Mouse (Mus musculus): ENCODE data around the gene Plg. TPM values are rescaled to one million over a fixed set of nuclear protein-coding genes. Genes with fewer than 3 reads are reported as not detected.

Gene Plg
- polyA plus RNA-seq, 1 experiment = not detected

DNA sequence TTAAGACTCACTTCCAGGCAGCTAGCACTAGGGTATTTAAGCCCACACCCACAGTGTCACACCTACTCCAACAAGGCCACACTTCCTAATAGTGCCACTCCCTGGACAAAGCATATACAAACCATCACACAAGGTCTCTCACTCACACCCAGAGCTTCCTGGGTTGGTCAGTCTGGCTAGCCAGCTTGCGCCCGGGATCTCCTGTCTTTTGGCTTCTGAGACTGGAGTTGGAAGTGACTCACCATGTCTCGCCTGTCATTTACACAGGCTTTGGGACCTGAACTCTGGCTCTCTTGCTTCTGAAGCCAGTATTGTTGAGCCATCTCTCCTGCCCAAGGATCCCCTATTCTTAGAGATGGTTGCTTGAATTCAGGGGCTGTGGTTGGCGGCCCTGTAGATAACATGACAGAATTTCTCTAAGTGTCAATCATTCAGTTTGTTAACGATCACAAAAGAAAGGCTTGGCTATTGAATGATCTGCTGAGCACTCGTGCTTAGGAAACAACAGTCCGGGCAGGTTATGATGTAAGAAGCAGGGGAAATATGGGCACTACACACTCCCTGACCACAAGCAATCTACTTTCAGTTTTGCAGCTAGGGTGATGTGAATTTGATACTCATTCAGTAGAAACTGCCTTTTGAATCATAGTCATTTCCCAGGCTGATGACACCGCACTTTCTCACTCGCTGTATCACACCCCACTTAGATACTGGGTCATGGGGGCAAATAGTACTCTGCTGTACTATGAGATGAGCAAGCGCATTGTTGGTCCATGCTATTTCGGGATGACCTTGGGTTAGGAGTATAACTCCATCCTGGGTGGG lies 14.6 kb upstream of the Plg start:
- peak overlapping the region; percentile 20 for H3K4me3 ChIP-seq (ENCODE audit: insufficient read depth, low read length)
- TF ChIP-seq POLR2A (IDR thresholded peaks at IDR 0.05; ENCODE audit: borderline replicate concordance, low read depth, low read length) = no peak
- TF ChIP-seq CTCF (IDR thresholded peaks at IDR 0.05; ENCODE audit: low read depth, low read length) = no peak
- no peak overlapping the region for H3K27ac ChIP-seq (ENCODE audit: insufficient read depth, low read depth, low read length)
- 0 out of 2 replicates have a peak, but pooled peaks cover 5% of the 10 kb centered on the region for H3K4me1 ChIP-seq (ENCODE audit: control insufficient read depth, insufficient read depth, low read length)

DNA sequence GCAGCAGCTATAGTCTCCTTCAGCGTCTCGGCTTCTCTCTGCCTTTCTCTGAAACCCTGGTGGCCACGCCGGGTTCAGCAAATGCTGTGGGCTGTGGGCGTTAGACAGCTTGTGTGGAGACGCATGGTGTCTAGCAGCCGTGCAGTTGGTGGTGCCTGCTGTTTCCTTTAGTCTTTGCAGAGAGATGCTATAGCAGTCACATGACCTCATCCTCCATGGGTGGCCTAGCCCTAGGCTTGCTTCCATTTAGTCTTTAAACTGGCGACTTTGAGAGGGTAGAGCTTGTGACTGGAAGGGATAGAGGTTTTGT lies 14.0 kb upstream of the Plg start:
- Histone ChIP-seq H3K27ac (ENCODE audit: insufficient read depth, low read depth, low read length) (no peak overlapping the region), H3K4me3 (ENCODE audit: insufficient read depth, low read length) (peak overlapping the region; percentile 20), H3K4me1 (ENCODE audit: control insufficient read depth, insufficient read depth, low read length) (0 out of 2 replicates have a peak, but pooled peaks cover 5% of the 10 kb centered on the region)
- TF ChIP-seq CTCF (IDR thresholded peaks at IDR 0.05; ENCODE audit: low read depth, low read length) (no peak), POLR2A (IDR thresholded peaks at IDR 0.05; ENCODE audit: borderline replicate concordance, low read depth, low read length) (no peak)

DNA sequence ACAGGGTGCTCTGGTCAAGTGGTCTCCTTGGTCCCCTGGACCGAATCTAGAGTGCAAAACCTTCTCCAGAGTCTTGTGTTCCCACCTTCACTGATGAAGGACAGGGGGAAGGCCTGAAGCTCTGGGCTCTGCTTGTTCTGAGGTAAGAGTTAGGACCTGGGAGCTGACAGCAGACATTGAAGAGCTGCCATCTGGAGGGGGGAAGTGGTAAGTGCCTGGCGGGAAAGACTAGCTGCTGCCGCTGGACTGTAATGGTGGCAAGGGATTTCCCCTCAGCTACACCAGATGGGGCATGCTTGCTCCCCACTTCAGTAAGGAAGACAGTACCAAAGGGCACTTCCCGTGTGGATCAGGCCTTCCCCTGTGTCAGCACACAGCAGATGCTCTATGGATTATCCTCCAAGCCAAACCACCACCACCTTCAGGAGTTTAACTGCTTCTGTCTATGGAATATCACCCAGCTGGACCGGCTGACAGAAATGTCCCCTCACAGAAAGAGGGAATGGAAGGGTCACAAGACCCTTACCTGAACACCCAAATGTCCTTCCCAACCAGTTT lies 11.0 kb upstream of the Plg start:
- no peak overlapping the region for H3K4me3 ChIP-seq (ENCODE audit: insufficient read depth, low read length)
- H3K4me1 ChIP-seq (ENCODE audit: control insufficient read depth, insufficient read depth, low read length) = 0 out of 2 replicates have a peak, but pooled peaks cover 5% of the 10 kb centered on the region
- TF ChIP-seq CTCF (IDR thresholded peaks at IDR 0.05; ENCODE audit: low read depth, low read length) (peak; percentile 41; the same call in 1 of the 2 replicates), POLR2A (IDR thresholded peaks at IDR 0.05; ENCODE audit: borderline replicate concordance, low read depth, low read length) (no peak)
- no peak overlapping the region for H3K27ac ChIP-seq (ENCODE audit: insufficient read depth, low read depth, low read length)

DNA sequence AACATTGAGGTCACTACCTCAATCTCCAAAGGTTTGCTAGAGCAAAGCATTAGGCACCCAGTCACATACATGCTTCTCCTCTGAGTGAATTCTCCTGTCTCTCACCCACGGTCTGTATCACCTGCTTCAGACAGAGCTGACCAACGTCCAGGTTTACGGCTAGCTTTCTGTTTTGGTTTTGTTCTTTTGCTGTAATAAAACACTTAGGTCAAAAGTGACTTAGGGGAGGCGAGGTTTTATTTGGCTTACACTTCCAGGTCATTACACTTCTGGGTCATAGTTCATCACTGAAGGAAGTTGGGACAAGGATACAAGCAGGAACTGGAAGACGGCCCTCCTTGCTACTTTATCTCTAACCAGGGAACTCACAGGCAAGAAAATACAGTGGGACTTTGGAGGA lies 9.0 kb upstream of the Plg start:
- TF ChIP-seq CTCF (IDR thresholded peaks at IDR 0.05; ENCODE audit: low read depth, low read length) (no peak), POLR2A (IDR thresholded peaks at IDR 0.05; ENCODE audit: borderline replicate concordance, low read depth, low read length) (no peak)
- no peak overlapping the region for H3K27ac ChIP-seq (ENCODE audit: insufficient read depth, low read depth, low read length)
- no peak overlapping the region for H3K4me3 ChIP-seq (ENCODE audit: insufficient read depth, low read length)
- H3K4me1 ChIP-seq (ENCODE audit: control insufficient read depth, insufficient read depth, low read length) = 0 out of 2 replicates have a peak, but pooled peaks cover 1% of the 10 kb centered on the region

DNA sequence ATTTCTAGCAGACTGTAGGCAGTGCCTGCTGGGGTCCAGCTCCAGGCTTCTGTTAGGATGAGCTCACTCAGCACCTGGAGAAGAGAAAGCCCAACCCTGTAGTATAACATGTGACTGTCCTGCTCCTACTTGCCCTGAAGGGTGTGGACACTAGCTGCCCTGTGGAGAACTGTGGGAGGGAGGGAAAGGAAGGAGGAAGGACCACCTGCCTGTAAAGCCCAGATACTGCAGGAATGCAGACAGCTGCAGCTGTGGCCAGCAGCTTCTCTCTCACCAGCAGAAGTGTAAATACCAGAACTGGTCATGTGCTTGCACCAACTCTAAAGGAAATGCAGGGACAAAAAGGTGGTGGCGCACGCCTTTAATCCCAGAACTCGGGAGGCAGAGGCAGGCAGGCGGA lies 8.1 kb upstream of the Plg start:
- H3K27ac ChIP-seq (ENCODE audit: insufficient read depth, low read depth, low read length) = no peak overlapping the region
- H3K4me1 ChIP-seq (ENCODE audit: control insufficient read depth, insufficient read depth, low read length) = no peaks in the 10 kb centered on the region
- TF ChIP-seq POLR2A (IDR thresholded peaks at IDR 0.05; ENCODE audit: borderline replicate concordance, low read depth, low read length) (no peak), CTCF (IDR thresholded peaks at IDR 0.05; ENCODE audit: low read depth, low read length) (no peak)
- no peak overlapping the region for H3K4me3 ChIP-seq (ENCODE audit: insufficient read depth, low read length)

DNA sequence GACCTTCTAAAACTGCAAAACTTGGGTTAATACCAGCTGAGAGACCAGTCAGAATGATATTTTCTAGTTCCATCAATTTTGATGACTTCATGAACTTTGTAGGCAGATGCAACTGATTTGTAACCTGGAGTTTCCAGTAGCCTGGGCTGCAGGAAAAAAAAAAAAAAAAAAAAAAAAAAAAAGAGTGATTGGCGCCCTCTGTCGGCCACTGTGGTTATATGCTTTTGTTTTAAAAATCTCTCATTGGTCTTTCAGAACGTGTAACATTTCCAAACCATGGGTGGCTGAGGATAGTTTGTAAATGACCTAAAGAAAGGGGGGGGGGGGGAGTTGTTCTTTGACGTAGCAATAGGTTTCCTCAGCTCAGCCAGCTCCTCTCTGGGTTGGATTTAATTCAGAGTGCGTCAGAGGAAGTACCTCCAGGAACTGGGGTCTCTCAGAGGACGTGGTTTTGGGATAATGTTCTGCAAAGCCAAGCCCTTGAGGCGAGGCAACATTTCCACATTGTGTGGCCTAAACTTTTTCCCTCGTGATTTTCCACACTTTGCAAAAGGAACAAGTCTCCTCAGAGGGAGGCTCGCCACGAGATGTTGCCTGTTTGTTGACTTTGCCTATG lies 7.0 kb upstream of the Plg start:
- H3K27ac ChIP-seq (ENCODE audit: insufficient read depth, low read depth, low read length) = no peak overlapping the region
- H3K4me3 ChIP-seq (ENCODE audit: insufficient read depth, low read length) = peak overlapping the region; percentile 39
- TF ChIP-seq POLR2A (IDR thresholded peaks at IDR 0.05; ENCODE audit: borderline replicate concordance, low read depth, low read length) = no peak
- no peaks in the 10 kb centered on the region for H3K4me1 ChIP-seq (ENCODE audit: control insufficient read depth, insufficient read depth, low read length)

DNA sequence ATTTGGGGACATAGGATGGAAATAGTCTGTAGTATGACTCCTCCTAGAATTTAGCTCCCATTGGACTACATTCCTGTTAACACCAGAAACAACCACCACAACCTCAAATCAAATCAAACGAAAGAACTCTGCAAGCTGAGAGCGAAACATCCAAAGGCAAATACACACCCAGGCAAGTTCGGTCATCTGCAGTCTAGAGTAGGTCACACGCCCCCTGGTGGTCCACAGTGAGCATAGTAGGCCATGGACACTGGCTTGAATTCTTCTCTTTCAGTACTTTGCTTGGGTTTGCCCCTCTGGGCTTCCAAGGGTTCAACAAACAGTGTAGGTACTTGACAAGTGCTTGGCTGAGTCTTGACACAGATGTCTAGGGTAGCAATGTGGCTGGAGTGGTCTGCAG lies 6.4 kb upstream of the Plg start:
- Histone ChIP-seq H3K27ac (ENCODE audit: insufficient read depth, low read depth, low read length) (no peak overlapping the region), H3K4me3 (ENCODE audit: insufficient read depth, low read length) (peak overlapping the region; percentile 39; the same call in 1 of the 2 replicates), H3K4me1 (ENCODE audit: control insufficient read depth, insufficient read depth, low read length) (no peaks in the 10 kb centered on the region)
- TF ChIP-seq CTCF (IDR thresholded peaks at IDR 0.05; ENCODE audit: low read depth, low read length) = peak; percentile 72
- TF ChIP-seq POLR2A (IDR thresholded peaks at IDR 0.05; ENCODE audit: borderline replicate concordance, low read depth, low read length) = no peak

DNA sequence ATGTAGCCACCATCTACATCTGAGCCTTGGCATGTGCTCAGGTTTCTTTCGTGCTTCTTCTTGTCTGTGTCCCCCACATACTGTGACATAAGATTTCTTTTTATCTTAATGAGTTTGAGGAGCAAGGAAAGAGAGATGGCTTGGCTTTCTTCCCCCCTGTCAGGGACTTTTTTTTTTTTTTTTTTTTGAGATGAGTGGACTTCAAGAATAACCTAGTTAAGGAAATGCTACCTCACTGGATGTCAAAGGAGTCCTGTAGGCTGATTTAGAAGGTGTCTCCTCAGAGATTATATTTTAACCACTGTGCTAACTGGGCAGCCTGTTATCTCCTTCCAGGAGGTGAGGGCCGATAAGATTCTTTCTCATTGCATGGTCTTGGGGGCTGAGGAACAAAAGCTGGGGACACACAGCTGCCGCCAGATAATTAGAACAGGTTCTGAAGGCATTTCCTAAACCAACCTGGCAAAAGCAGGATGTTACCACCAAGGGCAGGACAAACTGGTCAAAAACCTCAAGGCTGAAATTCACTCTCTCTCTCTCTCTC lies 4.7 kb upstream of the Plg start:
- H3K27ac ChIP-seq (ENCODE audit: insufficient read depth, low read depth, low read length) = no peak overlapping the region
- TF ChIP-seq CTCF (IDR thresholded peaks at IDR 0.05; ENCODE audit: low read depth, low read length) (no peak), POLR2A (IDR thresholded peaks at IDR 0.05; ENCODE audit: borderline replicate concordance, low read depth, low read length) (no peak)
- H3K4me3 ChIP-seq (ENCODE audit: insufficient read depth, low read length) = no peak overlapping the region
- no peaks in the 10 kb centered on the region for H3K4me1 ChIP-seq (ENCODE audit: control insufficient read depth, insufficient read depth, low read length)

DNA sequence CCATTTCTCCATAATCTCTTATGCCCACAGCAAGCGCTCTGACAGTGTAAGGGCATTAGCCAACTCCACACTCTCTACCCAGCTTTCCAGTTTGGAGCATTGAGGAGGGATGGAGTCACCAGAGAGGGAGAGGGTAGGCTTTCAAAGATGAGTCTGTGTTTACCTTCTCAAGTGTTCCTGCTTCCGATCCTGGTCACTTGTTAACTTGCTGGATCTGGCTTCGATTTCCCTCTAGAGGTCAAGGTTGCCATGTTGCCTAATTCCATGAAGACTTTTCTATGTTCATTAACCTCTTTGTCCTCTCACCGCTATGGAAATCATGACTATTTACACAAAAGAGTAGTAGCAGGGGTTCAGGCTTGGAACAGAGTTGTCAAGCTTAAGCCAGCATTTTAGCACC lies 1.9 kb downstream of the Plg start:
- H3K4me1 ChIP-seq (ENCODE audit: control insufficient read depth, insufficient read depth, low read length) = no peaks in the 10 kb centered on the region
- TF ChIP-seq CTCF (IDR thresholded peaks at IDR 0.05; ENCODE audit: low read depth, low read length) (no peak), POLR2A (IDR thresholded peaks at IDR 0.05; ENCODE audit: borderline replicate concordance, low read depth, low read length) (no peak)
- no peak overlapping the region for H3K4me3 ChIP-seq (ENCODE audit: insufficient read depth, low read length)
- H3K27ac ChIP-seq (ENCODE audit: insufficient read depth, low read depth, low read length) = no peak overlapping the region

DNA sequence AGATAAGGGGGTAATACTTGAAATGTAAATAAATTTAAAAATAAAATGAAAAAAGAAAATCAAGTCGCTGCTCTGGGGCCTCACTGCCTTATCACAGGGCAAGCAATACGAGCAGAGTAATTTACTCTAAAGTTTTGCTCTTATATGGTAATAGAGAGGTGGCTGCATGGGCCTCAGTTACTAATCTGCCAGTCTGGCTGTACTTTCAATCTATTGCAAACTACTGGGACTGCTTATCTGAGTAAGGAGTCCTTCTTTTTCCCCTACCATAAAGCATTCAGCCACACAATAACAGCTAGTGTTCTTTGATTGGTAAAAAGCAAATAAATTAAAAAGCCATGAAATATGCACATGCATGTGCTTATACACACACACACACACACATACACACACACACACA lies 3.2 kb downstream of the Plg start:
- Histone ChIP-seq H3K4me1 (ENCODE audit: control insufficient read depth, insufficient read depth, low read length) (no peaks in the 10 kb centered on the region), H3K27ac (ENCODE audit: insufficient read depth, low read depth, low read length) (no peak overlapping the region), H3K4me3 (ENCODE audit: insufficient read depth, low read length) (no peak overlapping the region)
- TF ChIP-seq CTCF (IDR thresholded peaks at IDR 0.05; ENCODE audit: low read depth, low read length) = no peak
- TF ChIP-seq POLR2A (IDR thresholded peaks at IDR 0.05; ENCODE audit: borderline replicate concordance, low read depth, low read length) = no peak

Data from bone marrow macrophage, adult 2 months (primary cell).